Mouse (Mus musculus): ENCODE results near the gene Rinl.

Gene Rinl

DNA sequence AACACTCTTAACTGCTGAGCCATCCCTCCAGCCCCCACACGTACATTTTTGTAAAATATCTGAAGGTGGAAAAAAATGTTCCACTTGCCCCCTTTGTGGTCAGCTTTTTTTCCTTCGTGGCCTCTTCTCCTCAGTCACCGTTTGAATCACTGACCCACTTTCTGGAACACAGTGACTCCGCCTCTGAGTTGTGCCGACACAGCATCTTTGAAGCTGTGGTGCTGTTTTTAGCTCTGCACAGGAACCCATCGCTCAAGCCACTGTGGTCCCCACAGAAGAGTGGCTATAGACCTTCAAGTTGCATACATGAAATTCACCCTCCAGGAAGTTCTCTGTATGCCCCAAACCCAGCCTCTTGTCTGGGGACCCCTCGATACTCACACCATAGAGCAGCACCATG is 7.9 kb upstream of the Rinl start:
- no peak for DNase-seq (ENCODE audit: low spot score)

GRCm38 (mm10) chr7:28781261-28781663 is 7.5 kb upstream of the Rinl start:
- no peak for DNase-seq (ENCODE audit: low spot score)

GRCm38 (mm10) chr7:28785161-28785560 is 3.6 kb upstream of the Rinl start:
- no peak for DNase-seq (ENCODE audit: low spot score)

DNA sequence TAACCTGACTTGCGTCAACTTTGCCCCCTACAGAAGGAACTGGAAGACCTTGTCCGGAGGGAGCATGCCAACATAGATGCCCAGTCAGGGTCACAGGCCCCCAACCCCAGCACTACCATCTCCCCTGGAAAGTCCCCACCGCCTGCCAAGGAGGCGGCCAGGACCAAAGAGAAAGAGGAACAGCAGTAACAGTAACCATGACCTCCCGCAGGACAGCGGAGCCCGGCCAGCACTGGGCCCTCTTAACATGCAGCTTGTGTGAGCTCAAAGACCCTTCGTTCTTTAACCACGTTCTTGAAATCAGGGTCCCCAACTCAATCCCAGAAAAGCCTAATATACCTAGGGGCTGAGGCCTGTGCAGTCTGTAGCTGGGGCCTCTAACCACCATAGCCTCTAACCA is 885 bp upstream of the Rinl start:
- no peak for DNase-seq (ENCODE audit: low spot score)

GRCm38 (mm10) chr7:28789235-28789634 is 466 bp downstream of the Rinl start:
- DNase-seq (ENCODE audit: low spot score), result no peak

DNA sequence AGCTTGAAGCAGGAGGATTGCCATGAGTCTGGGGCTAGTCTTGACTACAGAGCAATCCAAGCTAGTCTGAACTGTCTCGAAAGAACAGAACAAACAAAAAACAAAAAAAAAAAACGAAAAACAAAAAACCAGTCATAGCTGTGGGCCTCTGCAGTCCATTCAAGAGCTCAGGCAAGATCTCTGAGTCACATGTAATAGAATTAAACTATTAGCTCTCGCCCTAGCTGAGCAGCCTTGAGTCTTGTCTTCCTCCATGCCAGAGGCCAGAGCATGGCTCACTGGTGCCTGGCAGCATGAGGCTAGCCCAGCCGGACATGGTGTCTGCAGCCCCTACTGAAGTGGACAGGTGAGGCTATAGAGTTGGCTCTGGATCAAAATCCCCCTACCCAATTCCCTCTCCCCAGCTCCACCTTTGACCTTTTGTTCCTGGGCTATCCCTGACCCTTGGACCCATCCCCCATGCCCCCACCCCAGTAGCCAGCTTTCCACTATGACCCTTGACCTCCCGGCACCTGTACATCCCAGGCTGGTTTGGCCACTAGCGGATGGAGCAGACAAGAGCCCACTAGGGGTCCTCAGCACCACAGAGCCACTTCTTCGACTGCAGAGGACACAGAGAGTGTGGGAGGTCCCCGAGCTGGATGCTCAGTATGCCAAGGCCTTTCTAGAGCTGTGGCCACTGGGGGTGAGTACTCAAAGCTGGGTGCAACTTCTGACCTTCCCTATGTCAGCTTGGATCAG is 1.5 kb downstream of the Rinl start:
- no peak for DNase-seq (ENCODE audit: low spot score)

DNA sequence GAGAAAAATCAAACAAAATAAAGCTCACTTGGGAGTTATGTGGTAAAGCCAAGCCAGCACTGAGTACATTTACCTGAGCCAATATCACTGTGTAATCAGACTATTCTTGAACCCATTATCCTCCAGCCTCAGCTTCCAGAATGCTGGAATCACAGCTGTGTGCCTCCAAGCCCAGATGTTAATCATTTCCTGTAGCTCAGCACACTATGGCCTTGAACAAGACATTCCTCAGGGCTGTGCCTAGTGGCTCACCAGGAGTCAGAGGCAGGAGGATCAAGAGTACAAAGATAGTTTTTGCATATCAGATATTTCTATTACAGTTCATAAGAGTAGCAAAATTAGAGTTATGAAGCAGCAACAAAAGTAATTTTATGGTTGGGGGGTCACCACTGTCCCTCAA is 2.9 kb downstream of the Rinl start:
- no peak for DNase-seq (ENCODE audit: low spot score)

DNA sequence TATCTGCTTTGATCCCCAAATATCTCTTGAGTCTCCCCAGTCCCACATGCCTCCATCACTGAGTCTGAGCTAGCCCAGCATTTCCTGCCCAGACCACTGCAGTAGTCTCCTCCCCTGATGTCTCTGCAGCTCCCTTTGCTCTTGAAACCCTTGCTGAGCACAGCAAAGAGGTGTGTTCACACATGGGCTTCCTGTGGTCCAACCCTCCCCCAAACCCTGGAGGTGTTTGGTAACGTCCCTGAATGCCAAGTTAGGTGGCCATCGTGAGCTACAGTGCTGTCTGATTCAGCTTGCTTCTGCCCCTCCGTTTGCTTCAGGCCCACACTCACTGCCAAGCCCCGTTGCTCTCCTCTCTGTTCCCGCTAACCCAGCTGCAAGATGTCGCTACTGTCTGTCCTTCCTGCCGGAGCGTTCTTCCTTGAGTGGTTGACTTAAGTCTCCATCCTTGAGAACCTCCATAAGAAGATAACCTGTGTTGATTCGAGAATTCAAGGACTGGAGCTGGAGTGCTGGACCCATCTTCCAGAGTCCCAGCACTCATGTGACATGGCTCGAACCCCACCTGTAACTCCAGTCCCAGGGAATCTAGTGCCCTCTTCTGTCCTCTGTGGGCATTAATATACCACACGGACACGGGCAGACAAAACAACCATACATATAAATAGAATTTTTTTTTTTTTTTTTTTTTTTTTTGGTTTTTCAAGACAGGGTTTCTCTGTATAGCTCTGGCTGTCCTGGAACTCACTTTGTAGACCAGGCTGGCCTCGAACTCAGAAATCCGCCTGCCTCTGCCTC is 3.8 kb downstream of the Rinl start:
- DNase-seq (ENCODE audit: low spot score), result no peak

DNA sequence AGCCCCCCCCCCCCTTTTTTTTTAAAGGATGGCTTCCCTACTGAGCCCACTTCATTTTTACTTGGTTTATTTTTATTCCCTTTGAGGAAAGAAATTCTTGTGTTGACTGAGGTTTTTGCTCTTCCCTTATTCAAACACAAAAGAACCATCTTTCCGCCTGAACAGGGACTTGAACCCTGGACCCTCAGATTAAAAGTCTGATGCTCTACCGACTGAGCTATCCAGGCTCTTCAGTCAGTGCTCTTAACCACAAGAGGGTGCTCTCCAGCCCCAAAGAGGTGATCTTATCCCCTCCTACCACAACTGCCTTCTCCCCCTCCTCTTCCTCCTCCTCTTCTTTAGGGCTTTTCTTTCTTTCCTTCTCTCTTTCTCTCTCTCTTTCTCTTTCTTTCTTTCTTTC is 5.1 kb downstream of the Rinl start:
- no peak for DNase-seq (ENCODE audit: low spot score)

DNA sequence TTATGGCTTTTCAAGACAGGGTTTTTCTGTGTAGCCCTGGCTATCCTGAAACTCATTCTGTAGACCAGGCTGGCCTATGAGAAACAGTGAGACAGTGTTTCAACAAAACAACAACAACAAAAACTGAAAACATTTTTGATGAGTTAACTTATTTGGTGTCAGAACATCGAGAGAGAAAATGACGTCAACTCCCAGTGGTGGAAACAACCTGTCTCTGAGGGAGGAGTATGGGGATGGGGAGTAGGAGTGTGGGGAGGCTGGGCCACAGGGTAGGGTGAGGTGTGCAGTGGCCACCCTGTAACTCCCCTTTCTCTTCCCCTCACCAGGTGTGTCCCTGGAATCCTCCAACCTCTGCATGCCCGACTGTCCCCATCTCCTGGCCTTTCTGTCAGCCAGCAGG is 5.7 kb downstream of the Rinl start:
- no peak for DNase-seq (ENCODE audit: low spot score)

DNA sequence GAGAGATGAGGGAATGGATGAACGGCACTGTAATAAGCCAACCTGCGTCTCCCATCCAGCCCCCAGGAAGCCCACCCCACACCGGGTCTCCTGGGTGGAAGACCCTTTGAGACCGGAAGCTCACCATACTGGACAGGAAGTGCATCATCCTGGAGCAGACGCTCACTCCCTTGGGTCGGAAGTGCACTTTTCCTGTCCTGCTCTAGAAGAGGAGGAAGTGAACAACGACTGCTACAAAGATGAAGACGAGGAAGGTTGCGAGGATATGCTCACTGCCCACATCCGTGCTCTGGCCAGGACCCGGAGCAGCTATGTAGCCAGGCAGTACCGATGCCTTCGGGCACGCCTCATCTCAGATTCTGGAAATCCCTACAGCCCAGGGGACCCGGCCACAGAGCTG is 7.1 kb downstream of the Rinl start:
- no peak for DNase-seq (ENCODE audit: low spot score)

DNA sequence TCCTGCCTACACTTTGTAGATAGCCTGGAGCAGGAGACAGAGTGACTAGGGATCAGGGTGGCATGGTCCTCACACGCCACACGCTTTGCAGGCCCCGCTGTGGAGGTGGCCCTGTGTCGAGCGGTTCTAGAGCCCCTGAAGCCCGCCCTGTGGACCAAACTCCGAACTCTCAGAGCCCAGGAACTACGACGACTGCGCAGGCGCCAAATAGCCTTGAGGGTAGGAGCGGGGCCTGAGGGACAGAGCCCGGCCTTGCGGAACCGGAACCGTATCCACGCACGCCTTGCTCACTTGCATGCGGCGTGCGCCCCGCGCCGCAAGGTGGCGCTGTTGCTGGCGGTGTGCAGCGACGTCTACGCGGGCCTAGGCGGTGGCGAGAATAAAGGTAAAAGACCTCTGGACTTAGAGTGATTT is 7.8 kb downstream of the Rinl start:
- no peak for DNase-seq (ENCODE audit: low spot score)

GRCm38 (mm10) chr7:28799994-28800393 is 11.2 kb downstream of the Rinl start:
- no peak for DNase-seq (ENCODE audit: low spot score)

GRCm38 (mm10) chr7:28801451-28801850 is 12.7 kb downstream of the Rinl start:
- no peak for DNase-seq (ENCODE audit: low spot score)

DNA sequence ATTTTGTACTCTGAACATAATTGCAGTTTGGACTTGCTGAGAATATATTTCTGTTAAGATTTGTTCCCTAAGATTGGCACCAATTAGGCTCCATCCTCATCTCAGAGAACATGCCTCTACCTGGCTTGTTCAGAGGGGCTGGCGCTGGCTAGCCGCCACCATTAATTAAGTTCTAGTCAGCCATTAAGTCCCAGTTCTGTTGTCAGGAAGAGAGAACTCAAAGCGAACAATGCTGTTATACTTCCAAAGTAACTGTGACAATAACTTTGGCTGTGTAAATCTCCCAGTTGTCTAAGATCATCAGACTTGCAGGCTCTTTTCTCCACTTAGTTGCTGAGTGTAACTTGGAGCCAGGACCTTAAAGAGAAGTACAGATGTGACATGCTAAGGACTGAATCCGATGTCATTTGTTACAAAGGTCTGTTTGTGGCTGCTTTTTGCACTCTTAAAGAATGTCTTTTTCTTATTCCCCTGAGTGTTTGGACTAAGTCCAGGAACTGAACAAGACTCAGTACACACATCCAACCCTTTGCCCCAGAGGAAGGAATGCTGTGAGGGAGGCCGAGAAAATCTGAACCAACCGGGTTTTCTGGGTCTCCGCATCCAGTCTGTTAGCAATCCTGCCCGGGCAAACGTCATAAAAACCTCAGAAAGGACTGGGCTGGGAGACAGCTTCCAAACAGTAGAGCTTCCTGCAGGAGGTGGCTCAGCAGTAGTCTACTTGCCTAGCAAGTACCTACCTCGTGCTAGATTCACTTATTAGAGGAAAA is 13.3 kb downstream of the Rinl start:
- no peak for DNase-seq (ENCODE audit: low spot score)

DNA sequence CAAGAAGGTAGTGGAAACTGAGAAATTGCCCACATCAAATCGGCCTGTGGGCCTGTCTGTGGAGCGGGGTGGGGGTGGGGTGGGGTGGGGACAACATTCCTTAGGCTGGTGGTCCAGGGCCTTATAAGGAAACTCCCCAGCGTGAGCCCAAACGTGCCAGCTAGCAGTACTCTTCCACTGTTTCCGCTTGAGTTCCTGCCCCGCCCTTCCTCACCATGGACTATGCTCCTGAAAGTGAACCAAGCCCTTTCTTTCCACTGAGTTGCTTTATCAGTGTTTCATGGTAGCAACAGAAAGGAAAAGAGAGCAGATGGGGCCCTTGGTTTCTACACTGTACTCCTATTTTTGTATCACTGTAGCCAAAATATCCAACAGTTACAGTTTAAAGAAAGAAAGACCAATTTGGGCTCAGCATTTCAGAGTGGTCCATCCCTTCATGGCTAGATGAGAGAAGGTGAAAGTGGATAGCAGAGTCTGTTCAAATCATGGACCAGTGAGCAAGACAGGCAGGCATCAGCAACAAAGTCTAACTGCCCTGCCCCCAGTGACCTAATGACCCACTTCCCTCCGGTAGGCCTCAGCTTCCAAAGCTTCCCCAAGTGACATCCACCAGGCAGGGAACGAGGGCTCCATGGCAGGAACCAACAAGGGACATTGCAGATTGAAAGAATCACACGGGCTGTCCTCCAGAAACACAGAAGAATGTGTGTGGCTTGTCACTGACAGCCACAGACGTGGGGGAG is 14.2 kb downstream of the Rinl start:
- DNase-seq (ENCODE audit: low spot score), result no peak

- DNase-seq (ENCODE audit: low spot score), result no peak
Measured at GRCm38 (mm10) chr7:28803756-28804155, 15.0 kb downstream of the Rinl start.

DNA sequence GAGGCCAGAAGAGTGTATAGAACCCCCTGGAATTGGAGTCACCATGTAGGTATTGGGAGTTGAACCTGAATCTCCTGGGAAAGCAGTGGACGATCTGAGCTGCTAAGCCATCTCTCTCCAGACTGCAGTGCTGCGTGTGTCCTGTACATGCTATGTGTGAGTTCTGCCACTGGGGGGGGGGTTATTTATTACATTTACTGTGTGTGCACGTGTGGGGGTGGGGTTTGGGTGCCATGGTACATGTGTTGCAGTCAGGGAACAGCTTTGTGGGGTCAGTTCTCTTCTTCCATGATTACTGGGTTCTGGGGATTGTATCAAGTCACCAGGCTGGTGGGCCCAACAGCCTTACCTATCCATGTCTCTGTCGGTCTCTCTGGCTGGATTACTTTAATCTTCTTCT is 18.1 kb downstream of the Rinl start:
- no peak for DNase-seq (ENCODE audit: low spot score)

GRCm38 (mm10) chr7:28807641-28808220 is 19.0 kb downstream of the Rinl start:
- DNase-seq (ENCODE audit: low spot score), result no peak

DNA sequence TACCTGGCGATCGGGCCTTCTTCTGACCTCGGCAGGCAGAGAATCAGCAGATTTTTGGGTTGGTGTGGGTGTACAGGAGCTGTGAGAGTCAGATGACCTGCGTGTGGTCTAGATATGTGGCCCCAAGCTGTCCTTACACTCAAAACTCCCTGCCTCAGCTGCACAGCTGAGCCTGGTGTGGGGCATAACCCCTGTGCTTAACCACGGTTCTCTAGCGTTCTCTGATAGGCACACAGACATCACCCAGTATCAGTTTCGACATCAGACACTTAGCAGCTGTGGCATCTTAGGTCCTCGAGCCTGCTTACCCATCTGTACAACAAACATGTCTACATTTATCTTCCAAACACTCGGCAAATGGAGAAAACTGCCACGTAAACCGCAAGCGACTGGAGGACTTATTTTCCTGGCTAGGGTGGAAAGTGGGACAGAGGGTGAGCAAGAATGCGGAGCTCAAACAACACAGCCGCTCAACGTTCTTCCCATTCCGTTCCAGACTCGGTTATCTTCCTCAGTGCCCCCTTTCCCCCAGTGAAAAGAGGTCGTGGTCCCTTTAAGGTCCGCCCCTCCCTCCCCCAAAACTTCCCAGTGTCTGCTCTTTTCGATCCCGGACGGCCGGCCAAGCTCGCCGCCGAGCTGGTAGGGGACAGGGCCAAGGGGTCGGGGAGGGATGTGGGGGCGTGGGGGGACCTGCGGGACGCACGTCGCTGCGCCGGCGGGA is 19.6 kb downstream of the Rinl start, which contains the start of gene Hnrnpl:
Gene Hnrnpl, plus strand, starts transcription at position 321 of the 721 bp plus-strand sequence.
- peak; percentile 32 for DNase-seq (ENCODE audit: low spot score)

DNA sequence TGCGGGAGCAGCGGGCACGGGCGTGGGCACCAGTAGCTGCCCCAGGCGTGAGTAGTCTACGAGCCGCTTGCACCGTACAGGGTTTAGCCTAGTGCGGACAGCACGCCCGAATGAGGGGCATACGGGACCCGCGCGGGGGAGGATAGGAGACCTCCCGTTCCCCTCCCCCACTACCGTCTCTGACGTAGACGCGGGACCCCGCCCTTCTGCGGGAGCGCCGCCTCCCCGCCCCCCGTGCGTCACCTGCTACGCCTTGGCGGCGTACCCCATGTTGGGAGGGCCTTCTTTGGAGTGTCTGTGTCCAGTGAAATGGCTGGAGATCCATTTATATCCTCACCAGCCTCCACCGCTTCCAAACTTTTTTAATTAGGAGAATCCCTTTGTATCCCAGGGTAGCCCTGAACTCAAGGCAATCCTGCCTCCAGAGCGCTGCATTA is 20.2 kb downstream of the Rinl start:
- peak; percentile 80 for DNase-seq (ENCODE audit: low spot score)

Measured in layer of hippocampus, adult 9-10 months (tissue).